Comparison of ENCODE assay signal across 8 mouse cellular contexts in genomic region chr12:72070327-72071269, GRCm38 (mm10). TPM values are rescaled to one million over a fixed set of nuclear protein-coding genes. Genes with fewer than 3 reads are reported as not detected.
DNase-seq lines count a peak whose midpoint lies in the region; ATAC-seq and TF ChIP-seq lines count a peak whose summit lies in the region.

TSS of gene Gpr135 (minus strand) at chr12:72071125.

- under 1% methylated on average over 94 of the region's 94 CpGs for WGBS in forebrain, embryonic 16.5 days
- WGBS in liver, postnatal 0 days (ENCODE audit: insufficient replicate concordance) = under 1% methylated on average over 94 of the region's 94 CpGs
- WGBS in neural tube, embryonic 12.5 days = under 1% methylated on average over 94 of the region's 94 CpGs
- WGBS in stomach, embryonic 16.5 days = under 1% methylated on average over 94 of the region's 94 CpGs

- peak; percentile 91 for ATAC-seq in forebrain, embryonic 16.5 days
- peak; percentile 82 for ATAC-seq in liver, postnatal 0 days
- peak; percentile 92 for ATAC-seq in neural tube, embryonic 12.5 days (ENCODE audit: low FRiP score, low read depth)
- ATAC-seq in stomach, embryonic 16.5 days (ENCODE audit: insufficient read depth, low FRiP score) = peak; percentile 85

- peak within 1 kb of the TSS; percentile 94 for H3K4me3 ChIP-seq in E14TG2a.4 (replicated peaks; ENCODE audit: low read length)
- peak within 1 kb of the TSS; percentile 80 for H3K4me3 ChIP-seq in forebrain, embryonic 16.5 days (replicated peaks; ENCODE audit: low read length)
- H3K4me3 ChIP-seq in liver, postnatal 0 days (ENCODE audit: low read depth, low read length) = peak within 1 kb of the TSS; percentile 62
- H3K4me3 ChIP-seq in neural tube, embryonic 12.5 days = peak within 1 kb of the TSS; percentile 67
- H3K4me3 ChIP-seq in stomach, embryonic 16.5 days (replicated peaks; ENCODE audit: low read length) = peak within 1 kb of the TSS; percentile 63

- TF ChIP-seq CTCF in E14TG2a.4 (conservative IDR thresholded peaks at IDR 0.05; ENCODE audit: low read length) = no peak
- peak; percentile 83 for TF ChIP-seq CTCF in liver, postnatal 0 days (IDR thresholded peaks at IDR 0.05; ENCODE audit: low read depth)

- H3K9me3 ChIP-seq in E14TG2a.4 (ENCODE audit: low read length) = peaks cover 3% of the 10 kb centered on the region; the same call in 1 of the 2 replicates
- H3K9me3 ChIP-seq in forebrain, embryonic 16.5 days (ENCODE audit: control insufficient read depth, low read length) = no peaks in the 10 kb centered on the region
- peaks cover 7% of the 10 kb centered on the region; the same call in 1 of the 2 replicates for H3K9me3 ChIP-seq in liver, postnatal 0 days (ENCODE audit: low read length)
- no peaks in the 10 kb centered on the region for H3K9me3 ChIP-seq in neural tube, embryonic 12.5 days
- no peaks in the 10 kb centered on the region for H3K9me3 ChIP-seq in stomach, embryonic 16.5 days (replicated peaks; ENCODE audit: control insufficient read depth, low read length)

- H3K4me1 ChIP-seq in E14TG2a.4 (replicated peaks; ENCODE audit: low read depth, low read length) = peaks cover 10% of the 10 kb centered on the region
- peaks cover 7% of the 10 kb centered on the region; the same call in 1 of the 2 replicates for H3K4me1 ChIP-seq in forebrain, embryonic 16.5 days (replicated peaks; ENCODE audit: control insufficient read depth, insufficient read depth, low read length)
- peaks cover 13% of the 10 kb centered on the region for H3K4me1 ChIP-seq in liver, postnatal 0 days (ENCODE audit: insufficient read depth)
- H3K4me1 ChIP-seq in neural tube, embryonic 12.5 days = peaks cover 6% of the 10 kb centered on the region; the same call in 1 of the 2 replicates
- peaks cover 11% of the 10 kb centered on the region for H3K4me1 ChIP-seq in stomach, embryonic 16.5 days (ENCODE audit: control insufficient read depth, insufficient read depth, low read length)

- peak; percentile 83 for DNase-seq in cerebellum, adult 11 months
- DNase-seq in heart, postnatal 25 days (ENCODE audit: low spot score) = peak; percentile 64
- DNase-seq in layer of hippocampus, adult 18-20 months (ENCODE audit: low spot score in 2 of 2) = peak; percentile 81 to 90
- DNase-seq in liver, postnatal 0 days = peak; percentile 83

- peak within 1 kb of the TSS; percentile 80 for H3K9ac ChIP-seq in forebrain, embryonic 16.5 days (replicated peaks; ENCODE audit: low read depth, low read length)
- H3K9ac ChIP-seq in liver, postnatal 0 days (replicated peaks) = peak within 1 kb of the TSS; percentile 40; the same call in 1 of the 2 replicates
- peak within 1 kb of the TSS; percentile 74 for H3K9ac ChIP-seq in neural tube, embryonic 12.5 days
- peak within 1 kb of the TSS; percentile 69 for H3K9ac ChIP-seq in stomach, embryonic 16.5 days (ENCODE audit: low read length)

- H3K27me3 ChIP-seq in E14TG2a.4 (ENCODE audit: insufficient read depth, low read length) = peaks cover 32% of the 10 kb centered on the region
- H3K27me3 ChIP-seq in forebrain, embryonic 16.5 days (replicated peaks; ENCODE audit: control insufficient read depth, insufficient read depth, low read length) = peaks cover 8% of the 10 kb centered on the region; the same call in 1 of the 2 replicates
- peaks cover 29% of the 10 kb centered on the region for H3K27me3 ChIP-seq in liver, postnatal 0 days (ENCODE audit: insufficient read depth, low read length)
- peaks cover 9% of the 10 kb centered on the region; the same call in 1 of the 2 replicates for H3K27me3 ChIP-seq in neural tube, embryonic 12.5 days (replicated peaks)
- H3K27me3 ChIP-seq in stomach, embryonic 16.5 days (ENCODE audit: control insufficient read depth, insufficient read depth, low read length) = peaks cover 11% of the 10 kb centered on the region

- no peaks in the 10 kb centered on the region for H3K36me3 ChIP-seq in E14TG2a.4 (ENCODE audit: insufficient read depth, low read length)
- no peaks in the 10 kb centered on the region for H3K36me3 ChIP-seq in forebrain, embryonic 16.5 days (ENCODE audit: control insufficient read depth, insufficient read depth)
- peaks cover 10% of the 10 kb centered on the region; the same call in 1 of the 2 replicates for H3K36me3 ChIP-seq in liver, postnatal 0 days (replicated peaks; ENCODE audit: insufficient read depth, low read length)
- peaks cover 4% of the 10 kb centered on the region; the same call in 1 of the 2 replicates for H3K36me3 ChIP-seq in neural tube, embryonic 12.5 days
- no peaks in the 10 kb centered on the region for H3K36me3 ChIP-seq in stomach, embryonic 16.5 days (ENCODE audit: control insufficient read depth, insufficient read depth, low read length)

- TF ChIP-seq EP300 in liver, postnatal 0 days (IDR thresholded peaks at IDR 0.05; ENCODE audit: low read depth) = no peak

- peak within 1 kb of the TSS; percentile 89 for H3K4me2 ChIP-seq in forebrain, embryonic 16.5 days (ENCODE audit: low read length)
- H3K4me2 ChIP-seq in liver, postnatal 0 days (ENCODE audit: low read depth, low read length) = peak within 1 kb of the TSS; percentile 86
- peak within 1 kb of the TSS; percentile 79 for H3K4me2 ChIP-seq in neural tube, embryonic 12.5 days (replicated peaks)
- peak within 1 kb of the TSS; percentile 100 for H3K4me2 ChIP-seq in stomach, embryonic 16.5 days (ENCODE audit: low read depth, low read length)

- H3K27ac ChIP-seq in forebrain, embryonic 16.5 days (ENCODE audit: low read length) = peak within 1 kb of the TSS; percentile 80
- H3K27ac ChIP-seq in liver, postnatal 0 days (ENCODE audit: low read depth) = no peak within 1 kb of the TSS
- peak within 1 kb of the TSS; percentile 46; the same call in 1 of the 2 replicates for H3K27ac ChIP-seq in neural tube, embryonic 12.5 days
- no peak within 1 kb of the TSS for H3K27ac ChIP-seq in stomach, embryonic 16.5 days (ENCODE audit: low read length)

- intact Hi-C loops in heart, postnatal 25 days (cut with DNase I) = no loop called here

RNA-seq across cellular contexts. Expression of gene Gpr135, which starts in this region (rescaled TPM):
- 4.2 and 5.2 TPM in 2 replicates for polyA plus RNA-seq in forebrain, embryonic 16.5 days (2015; fragmentation: Nextera tagmentation; extraction: Ambion mirVana)
- total RNA-seq in heart, postnatal 25 days (2021) = under 1 TPM; 0.25 to 0.42 TPM
- total RNA-seq in layer of hippocampus, adult 18-20 months (2021) = 10 to 100 TPM; 11.1 to 12.8 TPM
- polyA plus RNA-seq in liver, postnatal 0 days (2015; fragmentation: Nextera tagmentation; extraction: Ambion mirVana) = 0.60 and 0.75 TPM in 2 replicates
- 1.7 TPM in 2 replicates for polyA plus RNA-seq in neural tube, embryonic 12.5 days (2016; fragmentation: Nextera tagmentation; extraction: Ambion mirVana)
- 0.36 and 0.61 TPM in 2 replicates for polyA plus RNA-seq in stomach, embryonic 16.5 days (2015; fragmentation: Nextera tagmentation; extraction: Ambion mirVana)

Comparison
In these comparisons a context has a peak if more than half of its experiments do, and no peak if none do; other contexts are left out.
1. RNA of gene Gpr135 (total RNA-seq): 11.1 to 12.8 TPM in layer of hippocampus, adult 18-20 months; 0.25 to 0.42 TPM in heart, postnatal 25 days; every median in the first group is over 4 times any median in the second.
2. Peak in DNase-seq in heart, postnatal 25 days; RNA of the gene not detected or under 1 TPM.
3. Peak in DNase-seq, ATAC-seq, H3K4me3 ChIP-seq, H3K9ac ChIP-seq and H3K4me2 ChIP-seq in liver, postnatal 0 days; RNA of the gene not detected or under 1 TPM.
4. Peak in ATAC-seq, H3K4me3 ChIP-seq, H3K9ac ChIP-seq and H3K4me2 ChIP-seq in stomach, embryonic 16.5 days; RNA of the gene not detected or under 1 TPM.
5. H3K27ac ChIP-seq: peak in forebrain, embryonic 16.5 days (single experiment) and neural tube, embryonic 12.5 days (single experiment); none in liver, postnatal 0 days (single experiment) and stomach, embryonic 16.5 days (single experiment).
6. Peak in every context shown above with its lines, with median percentiles within 50 percentile points of each other: H3K4me3 ChIP-seq, DNase-seq, ATAC-seq, H3K4me2 ChIP-seq and H3K9ac ChIP-seq.